Mouse (Mus musculus): ENCODE results near the gene Btbd6.
A peak's percentile ranks its signal among the peaks of the same experiment; 100 is the strongest.

The Btbd6 gene

GRCm38 (mm10) chr12:112955800-112956199 lies 20.5 kb upstream of the Btbd6 start:
- DNase-seq, result peak; percentile 88 to 91

GRCm38 (mm10) chr12:112958303-112958702 lies 18.0 kb upstream of the Btbd6 start:
- peak in 1 of 2 experiments; percentile 66 for DNase-seq

GRCm38 (mm10) chr12:112959421-112959820 lies 16.9 kb upstream of the Btbd6 start:
- no peak for DNase-seq

GRCm38 (mm10) chr12:112961428-112961827 lies 14.9 kb upstream of the Btbd6 start:
- peak; percentile 69 to 83 for DNase-seq

- no peak for DNase-seq
Observed at GRCm38 (mm10) chr12:112961872-112962271, 14.4 kb upstream of the Btbd6 start.

GRCm38 (mm10) chr12:112965783-112966182 lies 10.5 kb upstream of the Btbd6 start:
- DNase-seq, result peak; percentile 62 to 63

GRCm38 (mm10) chr12:112968943-112969342 lies 7.3 kb upstream of the Btbd6 start:
- no peak for DNase-seq

GRCm38 (mm10) chr12:112969616-112970015 lies 6.7 kb upstream of the Btbd6 start:
- DNase-seq, result no peak

GRCm38 (mm10) chr12:112974736-112975135 lies 1.5 kb upstream of the Btbd6 start:
- DNase-seq, result no peak

GRCm38 (mm10) chr12:112977156-112977555 lies 874 bp downstream of the Btbd6 start:
- peak in 1 of 2 experiments; percentile 46 for DNase-seq

- no peak for DNase-seq
Observed at GRCm38 (mm10) chr12:112982031-112982430, 5.7 kb downstream of the Btbd6 start.

GRCm38 (mm10) chr12:112985346-112985745 lies 9.1 kb downstream of the Btbd6 start:
- DNase-seq, result no peak

GRCm38 (mm10) chr12:112987877-112988276 lies 11.6 kb downstream of the Btbd6 start:
- peak in 1 of 2 experiments; percentile 51 for DNase-seq

- no peak for DNase-seq
Observed at GRCm38 (mm10) chr12:112990706-112991405, 14.6 kb downstream of the Btbd6 start.

- DNase-seq, result no peak
Observed at GRCm38 (mm10) chr12:112991444-112991843, 15.2 kb downstream of the Btbd6 start.

GRCm38 (mm10) chr12:112994153-112994552 lies 17.9 kb downstream of the Btbd6 start:
- DNase-seq, result peak in 1 of 2 experiments; percentile 25

GRCm38 (mm10) chr12:112999569-113000293 lies 23.4 kb downstream of the Btbd6 start:
- DNase-seq, result no peak

- DNase-seq, result peak; percentile 94 to 97
Observed at GRCm38 (mm10) chr12:113000294-113001132, 24.2 kb downstream of the Btbd6 start, which contains the start of gene Brf1. TSS of gene Brf1 (minus strand) at chr12:113000704.

- DNase-seq, result no peak
Observed at GRCm38 (mm10) chr12:113001133-113001474, 24.8 kb downstream of the Btbd6 start.

- DNase-seq, result peak in 1 of 2 experiments; percentile 38
Observed at GRCm38 (mm10) chr12:113002667-113003066, 26.4 kb downstream of the Btbd6 start.

GRCm38 (mm10) chr12:113004011-113004410 lies 27.7 kb downstream of the Btbd6 start:
- no peak for DNase-seq

- peak; percentile 68 to 84 for DNase-seq
Observed at GRCm38 (mm10) chr12:113004993-113005392, 28.7 kb downstream of the Btbd6 start.

- peak in 1 of 2 experiments; percentile 51 for DNase-seq
Observed at GRCm38 (mm10) chr12:113011702-113012360, 35.5 kb downstream of the Btbd6 start.

All from cerebellum, postnatal 25 days (tissue).